Comparison of ENCODE assay signal across 10 mouse cellular contexts in genomic region chr8:34671716-34672115, GRCm38 (mm10).
DNase-seq lines count a peak whose midpoint lies in the region; ATAC-seq lines count a peak whose summit lies in the region.
"Had no signal": no experiment of that assay in that cellular context is flagged by ENCODE, and none has a peak within 500 bp of the region (broad histone marks: within the 10 kb centered on the region; RNA-seq: fewer than 3 reads in every experiment).

No protein-coding gene starts in this region.

- WGBS in midbrain, embryonic 14.5 days = 59% methylated on average over 3 of the region's 3 CpGs

- H3K4me1 ChIP-seq in megakaryocyte, embryonic 14.5 days = peaks cover 33% of the 10 kb centered on the region
- H3K4me1 ChIP-seq in midbrain, embryonic 14.5 days (ENCODE audit: control insufficient read depth, insufficient read depth, low read length) = no peaks in the 10 kb centered on the region

- H3K4me2 ChIP-seq in midbrain, embryonic 14.5 days (ENCODE audit: low read length) = no peak overlapping the region
- H3K4me2 ChIP-seq: heart, embryonic 13.5 days had no signal

- no peak for ATAC-seq in megakaryocyte, adult 5-6 weeks (ENCODE audit: poor library complexity, severe bottlenecking)
- ATAC-seq in midbrain, embryonic 14.5 days (ENCODE audit: low FRiP score, low TSS enrichment) = no peak

- no peaks in the 10 kb centered on the region for H3K9me3 ChIP-seq in megakaryocyte, embryonic 14.5 days
- no peaks in the 10 kb centered on the region for H3K9me3 ChIP-seq in midbrain, embryonic 14.5 days (ENCODE audit: control insufficient read depth, low read length)
- H3K9me3 ChIP-seq: heart, embryonic 13.5 days had no signal

- no peak overlapping the region for H3K9ac ChIP-seq in midbrain, embryonic 14.5 days (replicated peaks; ENCODE audit: low read length)
- H3K9ac ChIP-seq: heart, embryonic 13.5 days had no signal

- peak; percentile 86 for DNase-seq in induced T-regulatory cell, adult 2 months (ENCODE audit: low read depth)
- DNase-seq in naive thymus-derived CD4-positive, alpha-beta T cell, adult 2 months (ENCODE audit: low read depth) = peak; percentile 33
- DNase-seq in cerebellum, adult 9-11 months = no peak
- no peak for DNase-seq in right cerebral cortex, adult 2 months (ENCODE audit: low spot score in 2 of 2)
- DNase-seq in midbrain, embryonic 14.5 days = no peak
- no peak for DNase-seq in kidney, postnatal 4 days
- DNase-seq: left cerebral cortex, postnatal 4 days had no signal

- H3K27ac ChIP-seq in midbrain, embryonic 14.5 days (replicated peaks; ENCODE audit: low read depth, low read length) = no peak overlapping the region
- H3K27ac ChIP-seq: heart, embryonic 13.5 days had no signal

- H3K4me3 ChIP-seq in megakaryocyte, embryonic 14.5 days (replicated peaks) = peak overlapping the region; percentile 7
- no peak overlapping the region for H3K4me3 ChIP-seq in midbrain, embryonic 14.5 days (replicated peaks; ENCODE audit: low read depth, low read length)
- H3K4me3 ChIP-seq: heart, embryonic 13.5 days had no signal

- no peaks in the 10 kb centered on the region for H3K36me3 ChIP-seq in megakaryocyte, embryonic 14.5 days (replicated peaks; ENCODE audit: low read length)
- H3K36me3 ChIP-seq in midbrain, embryonic 14.5 days (ENCODE audit: control insufficient read depth, insufficient read depth, low read length) = no peaks in the 10 kb centered on the region
- H3K36me3 ChIP-seq: heart, embryonic 13.5 days had no signal

- H3K27me3 ChIP-seq in megakaryocyte, embryonic 14.5 days (replicated peaks) = no peaks in the 10 kb centered on the region
- H3K27me3 ChIP-seq in midbrain, embryonic 14.5 days (ENCODE audit: control insufficient read depth, insufficient read depth, low read length) = no peaks in the 10 kb centered on the region
- H3K27me3 ChIP-seq: heart, embryonic 13.5 days had no signal

Comparison
In these comparisons a context has a peak if more than half of its experiments do, and no peak if none do; other contexts are left out.
1. DNase-seq: peak in induced T-regulatory cell, adult 2 months (single experiment) and naive thymus-derived CD4-positive, alpha-beta T cell, adult 2 months (single experiment); none in cerebellum, adult 9-11 months (single experiment), right cerebral cortex, adult 2 months (0 of 2), midbrain, embryonic 14.5 days (single experiment) and kidney, postnatal 4 days (0 of 2).